Mouse (Mus musculus) liver (tissue): ENCODE data around the gene Mup22.
"Not testable (repeated sequence)": the region's sequence is repeated elsewhere in the genome, so short reads cannot be mapped to it uniquely, and the experiment has no call there.

Source experiments
- DNase-seq: peaks from one replicate; pipeline ENCODE4 v3.0.0-alpha.2; 2020; ENCODE audit warnings: mixed read lengths

The Mup22 gene

DNA sequence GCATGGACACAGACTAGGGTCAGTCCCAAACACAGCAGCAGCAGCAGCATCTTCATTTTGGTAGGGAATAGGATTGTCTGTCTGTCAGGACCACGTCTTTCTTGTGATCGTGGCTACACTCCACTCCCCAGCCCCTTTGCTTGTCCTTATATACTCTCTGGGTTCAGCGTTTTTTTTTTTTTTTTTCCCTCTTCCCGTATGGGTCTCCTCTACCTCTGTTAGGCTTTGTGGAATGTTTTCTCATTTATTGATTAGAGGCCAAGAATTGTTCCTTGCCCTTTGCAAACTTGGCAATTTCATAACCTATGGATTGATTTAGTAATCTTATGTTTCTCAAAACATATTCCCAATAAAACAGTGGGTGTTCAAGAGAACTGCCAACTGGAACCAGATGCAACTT lies at the start of gene Mup22:
Gene Mup22 (minus strand): TSS at position 101 of the 400 bp plus-strand sequence.
- DNase-seq: not testable (repeated sequence)

DNA sequence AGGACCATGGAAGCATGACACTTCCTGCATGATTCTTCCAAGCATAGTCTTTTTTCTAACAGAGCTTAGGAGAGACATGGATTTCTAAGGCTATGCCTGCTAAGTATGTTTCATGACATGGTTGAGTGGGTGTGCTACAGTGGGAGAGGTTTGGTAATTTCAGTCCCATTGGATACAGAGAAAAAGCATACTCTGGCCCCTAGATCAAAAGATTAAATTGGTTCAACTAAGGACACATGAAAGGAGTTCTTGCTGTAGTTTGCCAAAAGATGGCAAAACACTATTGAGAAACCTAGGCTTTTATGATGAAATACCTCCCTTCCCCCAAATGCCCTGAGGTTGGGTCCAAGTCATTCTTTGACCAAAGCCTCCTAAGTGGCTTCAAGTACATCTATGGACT lies 19.6 kb upstream of the Mup22 start:
- not testable (repeated sequence) for DNase-seq
